Mouse (Mus musculus) thymus, adult 2 months (tissue): Measurements from ENCODE around the gene Fcrlb. TPM values are rescaled to one million over a fixed set of nuclear protein-coding genes. Genes with fewer than 3 reads are reported as not detected.
"Not testable (repeated sequence)": the region's sequence is repeated elsewhere in the genome, so short reads cannot be mapped to it uniquely, and the experiment has no call there.

Experiments
- DNase-seq: peaks from one replicate; pipeline ENCODE4 v3.0.0; 2021
- H3K27ac ChIP-seq: fragments of 200-500 bp; 2 replicates; pipeline ENCODE4 v1.5.1; 2012; ENCODE audit warnings: low read length, control low read depth; ENCODE audit not compliant: control insufficient read depth, insufficient read depth
- H3K27me3 ChIP-seq: fragments of 200-500 bp; 2 replicates; pipeline ENCODE4 v1.6.1; 2012; ENCODE audit warnings: mild to moderate bottlenecking, low read length, moderate library complexity, mixed read lengths; ENCODE audit not compliant: control insufficient read depth, insufficient read depth
- H3K36me3 ChIP-seq: fragments of 200-500 bp; 2 replicates; pipeline ENCODE4 v1.6.1; 2012; ENCODE audit warnings: mild to moderate bottlenecking, low read length, moderate library complexity; ENCODE audit not compliant: control insufficient read depth, insufficient read depth
- H3K4me1 ChIP-seq: fragments of 200-500 bp; replicated peaks from 2 replicates; pipeline ENCODE4 v1.6.1; 2012; ENCODE audit warnings: low read length; ENCODE audit not compliant: control insufficient read depth, insufficient read depth
- H3K4me3 ChIP-seq: fragments of 200-500 bp; 2 replicates; pipeline ENCODE4 v1.5.1; 2012; ENCODE audit warnings: mild to moderate bottlenecking, low read length, control low read depth, moderate library complexity; ENCODE audit not compliant: control insufficient read depth, insufficient read depth
- CTCF ChIP-seq: fragments of 200-500 bp; IDR thresholded peaks from 2 replicates; pipeline ENCODE4 v1.5.1; 2012; ENCODE audit warnings: mild to moderate bottlenecking, control low read depth, low read length, moderate library complexity, borderline replicate concordance; ENCODE audit not compliant: control insufficient read depth, poor library complexity, insufficient read depth; ENCODE audit errors: extremely low read depth
- POLR2A ChIP-seq: fragments of 200-500 bp; IDR thresholded peaks from 2 replicates; pipeline ENCODE4 v1.6.1; 2012; ENCODE audit warnings: mild to moderate bottlenecking, low read length, control low read depth, moderate library complexity; ENCODE audit not compliant: control insufficient read depth, poor library complexity, insufficient read depth; ENCODE audit errors: extremely low read depth
- WGBS: fragments of 180-500 bp; shearing (Covaris S2); methylation state at CpG from one replicate; pipeline ENCODE4 v1.1.7; 2018; 5-methylcytosine and 5-hydroxymethylcytosine counted together
- polyA plus RNA-seq: library from polyadenylated mRNA; depleted of rRNA; stranded (reverse); fragments of >200 nt; gene quantifications from 2 replicates; pipeline ENCODE4 v1.2.3, GENCODE M21; 2012; rRNA removed

Gene Fcrlb
- 1.00 and 1.1 TPM in 2 replicates for polyA plus RNA-seq

GRCm38 (mm10) chr1:170912891-170913615 is at the start of gene Fcrlb:
Gene Fcrlb, minus strand, starts transcription at chr1:170912941.
- peaks cover 5% of the 10 kb centered on the region; the same call in 1 of the 2 replicates for H3K4me1 ChIP-seq
- H3K36me3 ChIP-seq: no peaks in the 10 kb centered on the region
- no peak within 1 kb of the TSS for H3K27ac ChIP-seq
- H3K27me3 ChIP-seq: no peaks in the 10 kb centered on the region; the same call in 1 of the 2 replicates
- TF ChIP-seq CTCF: no peak
- no peak for TF ChIP-seq POLR2A
- H3K4me3 ChIP-seq: no peak within 1 kb of the TSS
- DNase-seq: no peak
- WGBS: 76% methylated on average over 5 of the region's 5 CpGs

- no peaks in the 10 kb centered on the region for H3K4me1 ChIP-seq
- no peaks in the 10 kb centered on the region for H3K36me3 ChIP-seq
- no peak for DNase-seq
- WGBS: 87% methylated on average over 2 of the region's 2 CpGs
- H3K4me3 ChIP-seq: no peak overlapping the region
- no peak for TF ChIP-seq POLR2A
- TF ChIP-seq CTCF: no peak
- H3K27ac ChIP-seq: no peak overlapping the region
- H3K27me3 ChIP-seq: no peaks in the 10 kb centered on the region
Observed at GRCm38 (mm10) chr1:170962301-170962700, 49.6 kb upstream of the Fcrlb start.

GRCm38 (mm10) chr1:170961101-170961500 is 48.4 kb upstream of the Fcrlb start:
- WGBS: 84% methylated on average over 6 of the region's 6 CpGs
- Histone ChIP-seq H3K27ac (no peak overlapping the region), H3K27me3 (no peaks in the 10 kb centered on the region), H3K4me3 (no peak overlapping the region), H3K36me3 (no peaks in the 10 kb centered on the region), H3K4me1 (no peaks in the 10 kb centered on the region)
- TF ChIP-seq CTCF (no peak), POLR2A (no peak)
- DNase-seq: no peak

GRCm38 (mm10) chr1:170959791-170960190 is 47.0 kb upstream of the Fcrlb start:
- Histone ChIP-seq H3K4me3 (no peak overlapping the region), H3K4me1 (no peaks in the 10 kb centered on the region), H3K36me3 (no peaks in the 10 kb centered on the region), H3K27me3 (no peaks in the 10 kb centered on the region), H3K27ac (no peak overlapping the region)
- 67% methylated on average over 2 of the region's 2 CpGs for WGBS
- TF ChIP-seq POLR2A (no peak), CTCF (no peak)
- DNase-seq: no peak

- Histone ChIP-seq H3K4me3 (no peak overlapping the region), H3K36me3 (no peaks in the 10 kb centered on the region), H3K27me3 (no peaks in the 10 kb centered on the region), H3K4me1 (no peaks in the 10 kb centered on the region), H3K27ac (no peak overlapping the region)
- 29% methylated on average over 3 of the region's 3 CpGs for WGBS
- DNase-seq: no peak
- TF ChIP-seq CTCF: no peak
- TF ChIP-seq POLR2A: no peak
Observed at GRCm38 (mm10) chr1:170958225-170958624, 45.5 kb upstream of the Fcrlb start.

- no peak for DNase-seq
- Histone ChIP-seq H3K36me3 (no peaks in the 10 kb centered on the region), H3K27ac (no peak overlapping the region), H3K4me3 (no peak overlapping the region), H3K27me3 (no peaks in the 10 kb centered on the region), H3K4me1 (no peaks in the 10 kb centered on the region)
- WGBS: 71% methylated on average over 2 of the region's 2 CpGs
- TF ChIP-seq POLR2A (no peak), CTCF (no peak)
Observed at GRCm38 (mm10) chr1:170953192-170953591, 40.5 kb upstream of the Fcrlb start.

- Histone ChIP-seq H3K27me3 (no peaks in the 10 kb centered on the region), H3K4me1 (no peaks in the 10 kb centered on the region), H3K27ac (no peak overlapping the region), H3K36me3 (no peaks in the 10 kb centered on the region), H3K4me3 (no peak overlapping the region)
- WGBS: 15% methylated on average over 3 of the region's 3 CpGs
- no peak for DNase-seq
- TF ChIP-seq POLR2A (no peak), CTCF (no peak)
Observed at GRCm38 (mm10) chr1:170950772-170951171, 38.0 kb upstream of the Fcrlb start.

GRCm38 (mm10) chr1:170944908-170945307 is 32.2 kb upstream of the Fcrlb start:
- DNase-seq, H3K27ac ChIP-seq, H3K4me1 ChIP-seq, H3K27me3 ChIP-seq, H3K4me3 ChIP-seq, H3K36me3 ChIP-seq: not testable (repeated sequence)
- 97% methylated on average over 9 of the region's 9 CpGs for WGBS

GRCm38 (mm10) chr1:170944151-170944550 is 31.4 kb upstream of the Fcrlb start:
- not testable (repeated sequence) for DNase-seq, H3K27me3 ChIP-seq, H3K4me3 ChIP-seq, H3K36me3 ChIP-seq, H3K27ac ChIP-seq, H3K4me1 ChIP-seq
- WGBS: 95% methylated on average over 9 of the region's 9 CpGs
